Mouse (Mus musculus): ENCODE results near the gene Dact2.

GRCm38 (mm10) chr17:14252456-14252855, 48.4 kb upstream of the Dact2 start:
- no peak for TF ChIP-seq MAZ (IDR thresholded peaks at IDR 0.05; ENCODE audit: low read depth, low read length)
- TF ChIP-seq CTCF (conservative IDR thresholded peaks at IDR 0.05 in 1 of 2, IDR thresholded peaks at IDR 0.05 in 1 of 2; ENCODE audit: low read depth in 2 of 2, low read length in 2 of 2) = no peak
- TF ChIP-seq TBP (conservative IDR thresholded peaks at IDR 0.05; ENCODE audit: low read depth, low read length) = no peak
- no peak for TF ChIP-seq IRF4 (IDR thresholded peaks at IDR 0.05; ENCODE audit: low read depth, low read length)
- no peak for TF ChIP-seq RCOR1 (conservative IDR thresholded peaks at IDR 0.05; ENCODE audit: low read depth, low read length)
- TF ChIP-seq SMC3 (IDR thresholded peaks at IDR 0.05; ENCODE audit: low read depth, low read length) = no peak
- no peak for TF ChIP-seq JUND (conservative IDR thresholded peaks at IDR 0.05; ENCODE audit: low read depth, low read length)
- TF ChIP-seq USF1 (IDR thresholded peaks at IDR 0.05; ENCODE audit: low read depth, low read length) = no peak

All from CH12.LX (cell line).